Mouse (Mus musculus): ENCODE results near the gene Eea1.
A peak's percentile ranks its signal among the peaks of the same experiment; 100 is the strongest.
"Not testable (repeated sequence)": the region's sequence is repeated elsewhere in the genome, so short reads cannot be mapped to it uniquely, and the experiment has no call there.

Eea1 gene

DNA sequence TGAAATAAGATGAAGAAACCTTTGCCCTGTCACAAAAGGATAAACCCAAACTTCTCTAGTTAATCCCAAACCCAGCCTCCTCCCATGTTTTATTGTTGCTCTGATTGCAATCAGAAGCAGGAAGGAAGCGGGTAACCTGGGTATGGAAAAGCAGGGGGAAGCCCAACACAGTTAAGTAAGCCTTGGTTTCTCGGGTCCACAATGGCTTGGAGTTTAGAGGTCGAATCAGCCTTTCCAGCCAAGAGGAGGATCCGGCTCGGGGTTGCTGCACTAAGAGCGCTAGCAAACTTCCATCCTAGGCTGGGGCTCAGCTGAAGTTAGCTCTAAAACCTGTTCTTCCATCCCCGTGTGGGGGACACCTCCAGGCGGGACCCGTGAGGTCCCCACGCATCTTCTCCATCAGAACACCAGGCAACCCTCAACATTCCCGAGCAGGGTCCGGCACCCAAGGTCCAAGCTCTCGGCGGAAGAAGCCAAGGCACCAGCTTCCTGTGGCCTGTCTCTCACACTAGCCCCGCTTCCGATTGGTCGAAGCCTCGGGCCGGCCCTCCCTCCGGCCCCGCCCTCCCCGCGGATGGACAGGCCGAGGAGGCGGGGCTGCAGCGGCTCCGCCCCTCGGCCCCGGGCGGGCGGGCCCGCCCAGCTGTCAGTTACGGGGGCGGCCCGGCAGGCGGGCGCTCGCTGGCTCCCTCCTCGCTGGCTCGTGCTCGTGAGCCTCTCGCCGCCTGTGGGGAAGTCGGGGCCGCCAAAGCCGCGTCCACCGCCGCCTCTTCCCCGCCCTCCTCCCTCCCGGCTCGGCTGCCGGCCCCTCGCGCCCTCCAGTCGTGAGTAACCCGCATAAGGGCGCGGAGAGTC, at the start of gene Eea1:
Gene Eea1, plus strand, starts transcription at position 605 of the 855 bp plus-strand sequence.
- DNase-seq (ENCODE audit: low read depth, low spot score): peak; percentile 87

DNA sequence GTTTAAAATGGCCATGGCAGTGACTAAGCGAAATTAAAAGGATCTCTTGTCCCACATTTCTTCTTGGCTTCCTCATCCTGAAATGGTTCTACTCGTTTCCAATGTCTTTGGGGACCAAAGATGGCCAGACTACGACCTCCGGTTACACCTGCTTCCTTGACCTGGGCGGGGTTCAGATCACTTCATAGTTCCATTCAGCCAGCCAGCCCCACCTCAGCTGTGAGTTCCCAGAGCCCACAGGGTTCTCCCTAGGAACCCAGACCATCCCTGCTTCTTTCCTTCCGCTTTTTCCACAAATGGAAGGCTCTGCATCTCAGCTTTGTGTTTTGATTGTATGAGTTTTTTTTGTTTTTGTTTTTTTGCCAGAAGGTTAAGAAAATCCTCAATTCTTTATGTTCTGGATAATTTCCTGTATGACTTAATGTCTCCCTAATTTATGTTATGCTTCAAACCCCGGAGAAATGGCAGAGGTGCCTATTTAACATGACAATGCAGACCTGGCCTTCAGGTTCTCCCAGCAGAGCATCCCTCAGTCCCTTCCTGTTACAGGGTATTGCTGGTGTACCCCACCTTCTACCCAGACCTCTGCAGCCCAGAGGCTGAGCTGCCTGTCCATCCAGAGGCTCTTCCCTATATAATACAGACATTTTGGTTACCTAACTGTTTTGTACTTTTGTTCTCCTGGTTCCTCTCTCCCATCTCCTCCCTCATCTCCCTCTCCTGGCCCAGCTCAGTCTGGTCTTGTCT, 49.1 kb upstream of the Eea1 start:
- DNase-seq (ENCODE audit: low read depth, low spot score): no peak

DNA sequence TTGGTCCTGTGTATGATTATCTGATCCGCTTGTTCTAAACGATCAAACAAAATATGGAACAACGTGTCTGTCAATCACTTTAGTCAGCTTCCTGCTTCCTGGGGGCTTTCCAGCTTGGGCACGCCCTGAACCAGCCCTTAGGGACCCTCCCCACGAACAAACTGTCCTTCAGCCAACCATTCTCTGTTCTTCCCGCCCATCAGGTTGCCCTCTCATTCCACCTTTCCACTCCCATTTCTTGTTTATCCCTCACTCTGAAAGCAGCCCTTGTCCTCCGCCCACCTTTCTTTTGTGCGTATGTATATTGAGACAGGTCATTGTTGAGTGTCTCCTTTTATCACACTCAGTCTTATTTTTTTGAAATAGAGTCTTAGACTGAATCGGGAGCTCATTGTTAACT, 48.3 kb upstream of the Eea1 start:
- DNase-seq (ENCODE audit: low read depth, low spot score): no peak

DNA sequence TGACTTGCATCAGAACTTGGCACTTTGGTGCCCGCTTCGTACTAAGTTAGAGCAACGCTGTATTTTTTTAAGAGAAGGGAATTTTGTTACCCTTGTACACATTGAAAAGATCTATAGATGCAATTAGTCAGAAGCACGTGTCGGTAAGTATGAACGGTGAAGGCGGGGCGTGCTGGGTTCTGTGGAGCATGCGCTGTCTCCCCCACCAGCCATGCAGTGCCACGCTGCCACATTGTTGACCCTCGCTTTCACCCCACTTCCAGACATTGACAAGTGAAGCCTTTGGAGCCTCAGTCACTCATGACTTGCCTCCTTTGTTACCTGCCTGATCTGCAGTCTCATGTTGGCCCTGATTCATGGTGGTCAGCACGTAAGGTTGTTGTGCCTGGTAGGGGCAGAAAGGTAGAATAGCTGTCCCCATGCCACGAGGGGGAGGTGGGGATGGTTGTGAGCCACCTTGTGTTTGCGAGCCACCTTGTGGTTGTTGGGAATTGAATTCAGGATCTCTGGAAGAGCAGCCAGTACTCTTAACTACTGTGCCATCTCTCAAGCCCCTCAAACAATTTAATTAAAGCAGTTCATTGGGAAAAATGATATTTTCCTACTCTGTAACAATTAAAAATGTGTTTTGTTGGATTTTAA, 47.0 kb upstream of the Eea1 start:
- no peak for DNase-seq (ENCODE audit: low read depth, low spot score)

DNA sequence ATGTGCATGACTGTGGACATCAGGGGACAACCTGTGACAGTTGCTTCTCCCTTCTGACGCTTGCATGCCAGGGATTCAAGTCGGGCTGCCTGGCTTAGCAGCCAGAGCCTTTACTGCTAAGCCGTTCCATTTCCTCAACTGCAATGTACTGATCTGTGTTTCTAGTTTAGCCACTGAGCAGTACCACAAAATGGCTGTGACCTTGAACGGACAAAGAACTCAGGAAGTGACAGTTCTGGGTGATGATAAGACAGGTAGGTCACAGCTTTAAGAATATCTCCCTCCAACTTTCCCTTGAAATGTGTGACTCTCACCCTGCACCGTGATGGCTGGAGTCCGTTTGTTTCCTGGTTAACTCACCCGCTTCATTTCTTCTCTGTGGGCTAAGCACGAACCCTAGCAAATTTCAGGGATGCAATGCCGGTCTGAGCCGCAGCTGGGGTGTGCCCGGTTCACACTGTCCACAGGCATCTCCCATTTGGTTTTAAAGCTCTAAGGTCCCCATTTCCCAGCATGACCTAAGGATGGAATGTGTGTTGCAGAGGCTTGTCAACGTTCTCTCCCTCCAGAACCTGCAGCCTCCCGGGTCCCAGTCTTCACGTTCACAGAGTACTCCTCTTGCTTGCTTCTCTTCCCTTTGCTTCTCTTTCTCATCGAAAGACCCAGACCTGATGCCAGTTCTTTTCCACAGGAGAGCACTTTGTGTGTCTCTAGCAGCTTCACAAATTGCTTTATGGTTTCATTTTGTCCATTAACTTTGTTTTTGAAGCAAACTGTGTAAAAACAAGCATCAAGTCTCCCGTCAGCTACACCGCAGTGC, 46.2 kb upstream of the Eea1 start:
- no peak for DNase-seq (ENCODE audit: low read depth, low spot score)

DNA sequence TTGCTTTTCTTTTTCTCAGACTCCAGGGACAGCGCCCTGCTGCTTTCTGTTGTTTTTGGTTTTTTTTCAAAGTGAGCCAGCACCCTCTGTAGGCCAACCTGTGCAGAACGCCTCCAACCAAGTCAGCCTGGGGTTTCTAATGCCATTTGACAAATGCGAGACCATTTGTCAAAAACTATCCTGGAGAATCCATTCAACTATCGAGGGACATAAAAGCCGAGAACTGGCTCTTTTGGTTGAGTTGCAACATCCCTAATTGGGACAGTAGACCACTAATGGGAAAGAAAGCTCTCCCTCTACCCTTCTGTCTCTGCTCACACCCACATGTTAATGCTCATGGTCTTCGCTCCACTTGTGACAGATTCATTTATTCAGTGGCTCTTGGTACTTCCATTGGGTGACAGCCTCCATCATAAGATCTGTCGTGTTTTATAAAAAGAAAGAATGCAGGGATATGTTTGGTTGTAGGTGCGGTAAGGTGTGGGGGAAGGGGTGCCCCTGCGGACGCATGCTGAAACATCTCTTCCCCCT, 45.5 kb upstream of the Eea1 start:
- peak; percentile 51 for DNase-seq (ENCODE audit: low read depth, low spot score)

DNA sequence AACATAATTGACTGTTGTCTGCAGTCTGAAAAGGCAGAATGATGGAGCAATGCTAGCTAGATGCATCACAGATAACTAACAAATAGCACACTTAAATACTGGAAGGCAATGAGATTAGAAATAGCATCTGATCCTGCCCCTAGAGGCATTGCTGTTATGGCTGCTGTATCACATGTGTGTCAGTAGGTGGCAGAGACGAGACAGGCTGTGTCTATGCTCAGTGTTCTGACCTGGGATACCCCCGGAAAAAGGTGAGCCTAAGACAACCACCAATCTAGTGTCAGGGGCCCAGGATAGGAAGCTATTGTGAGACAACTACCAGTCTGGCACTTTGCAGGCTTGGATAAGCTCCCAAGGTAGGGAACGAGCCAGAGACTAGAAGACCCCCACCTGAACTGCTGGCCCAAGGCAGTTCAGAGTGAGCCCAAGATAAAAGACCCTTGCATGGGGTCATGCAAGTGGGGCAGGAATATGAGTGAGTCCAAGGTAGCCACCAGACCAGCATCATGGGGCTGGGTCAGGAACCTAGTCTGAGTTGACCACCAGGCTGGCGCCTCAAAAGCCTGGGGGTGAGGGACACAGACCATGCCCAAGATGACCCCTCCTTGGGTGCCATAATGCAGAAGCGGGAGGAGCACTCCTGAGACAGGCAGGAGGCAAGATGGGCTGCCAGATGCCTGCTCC, 41.8 kb upstream of the Eea1 start:
- DNase-seq (ENCODE audit: low read depth, low spot score): peak; percentile 29

DNA sequence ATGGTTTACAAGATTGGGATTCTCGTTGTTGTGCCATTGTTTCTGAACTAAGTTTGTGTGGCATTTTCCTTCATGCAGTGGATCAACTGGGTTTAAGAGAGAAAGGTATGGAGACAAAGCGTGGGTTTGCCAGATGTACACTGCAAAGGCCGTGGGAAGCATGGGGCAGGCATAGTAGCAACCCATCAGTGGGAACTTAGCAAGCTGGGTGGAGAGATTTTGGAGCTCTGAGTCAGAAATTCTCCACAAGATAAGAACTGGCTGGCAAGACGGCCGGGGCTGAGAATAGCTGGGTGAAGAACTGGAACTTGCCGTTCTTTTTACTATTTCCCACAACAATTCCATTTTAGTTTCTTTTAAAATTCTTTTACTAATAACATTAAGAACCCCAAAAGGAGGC, 35.8 kb upstream of the Eea1 start:
- no peak for DNase-seq (ENCODE audit: low read depth, low spot score)

DNA sequence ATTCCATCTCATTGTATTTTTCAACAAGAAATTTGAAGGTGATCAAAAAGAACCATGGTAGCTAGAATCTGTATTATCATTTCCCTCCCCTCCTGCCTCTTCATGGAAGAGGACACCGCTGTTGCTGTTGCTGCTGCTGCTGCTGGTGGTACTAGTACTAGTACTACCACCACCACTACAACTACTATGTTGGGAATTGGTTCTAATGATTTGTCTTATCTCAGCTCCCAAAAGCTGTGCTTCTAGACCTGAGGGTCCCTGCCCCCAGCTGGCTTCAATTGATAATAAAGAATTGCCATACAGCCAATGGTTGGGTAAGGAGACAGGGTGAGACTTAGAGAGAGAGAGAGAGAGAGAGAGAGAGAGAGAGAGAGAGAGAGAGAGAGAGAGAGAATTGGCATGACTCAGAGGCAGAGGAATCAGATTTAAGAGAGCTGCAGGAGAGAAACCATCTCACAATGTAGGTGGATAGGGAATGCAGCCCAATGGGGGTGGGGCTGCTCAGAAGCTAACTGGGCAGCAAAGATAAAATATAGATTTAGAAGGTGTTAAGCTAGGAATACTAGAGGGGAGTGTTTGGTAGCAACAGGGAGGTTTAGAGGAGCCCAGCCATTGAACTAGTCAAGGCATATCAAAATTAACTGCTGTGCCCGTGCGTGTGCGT, 31.1 kb upstream of the Eea1 start:
- DNase-seq (ENCODE audit: low read depth, low spot score): no peak

DNA sequence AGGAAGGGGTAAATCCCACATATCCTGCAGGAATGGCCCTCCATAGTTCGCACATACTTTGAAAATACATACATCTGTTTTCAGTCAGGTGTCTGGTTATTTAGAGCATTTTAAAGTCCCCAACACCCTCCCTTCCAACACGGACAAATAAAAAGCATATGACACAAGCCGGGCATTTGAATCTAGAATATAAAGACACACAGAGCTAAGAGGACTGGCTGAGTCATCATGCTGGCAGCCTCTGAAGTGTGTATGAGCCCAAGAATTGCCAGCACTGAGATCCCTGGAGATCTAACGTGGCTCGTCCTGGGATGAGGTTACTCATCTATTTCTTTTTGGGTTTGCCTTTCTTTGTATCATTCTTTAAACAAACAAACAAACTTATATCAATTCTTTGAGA, 29.4 kb upstream of the Eea1 start:
- DNase-seq (ENCODE audit: low read depth, low spot score): no peak

DNA sequence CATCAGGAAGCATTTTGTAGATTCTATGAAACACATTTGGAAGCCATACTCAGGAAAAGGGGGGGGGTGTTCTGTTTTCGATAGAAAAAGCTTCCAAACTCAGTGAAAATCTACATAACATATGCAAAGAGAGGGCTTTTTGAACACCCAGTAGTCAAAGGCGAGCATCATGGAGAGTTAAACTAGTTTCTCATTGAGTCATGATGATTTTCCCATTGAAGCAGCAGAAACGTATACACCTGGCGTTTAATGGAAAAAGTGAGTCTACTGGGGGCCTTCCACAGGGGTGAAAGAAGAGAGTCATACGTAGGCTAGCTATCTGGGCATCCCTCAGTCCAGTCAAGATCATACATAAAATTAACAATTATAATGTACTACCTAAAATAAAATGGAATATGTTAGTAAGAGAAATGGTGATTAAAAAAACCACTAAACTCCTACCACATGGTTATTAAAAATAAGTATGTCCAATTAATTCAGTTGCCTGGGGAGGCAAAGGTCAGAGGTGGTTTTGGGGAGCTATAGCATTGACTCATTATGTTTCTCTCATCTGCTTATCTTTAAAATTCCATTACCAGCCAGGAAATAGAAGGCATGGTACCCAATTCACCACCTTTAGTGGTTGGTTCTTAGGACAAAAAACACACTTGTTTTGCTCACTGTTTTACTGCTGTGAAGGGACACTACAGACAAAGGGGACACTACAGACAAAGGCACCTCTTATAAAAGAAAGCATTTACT, 25.8 kb upstream of the Eea1 start:
- no peak for DNase-seq (ENCODE audit: low read depth, low spot score)

DNA sequence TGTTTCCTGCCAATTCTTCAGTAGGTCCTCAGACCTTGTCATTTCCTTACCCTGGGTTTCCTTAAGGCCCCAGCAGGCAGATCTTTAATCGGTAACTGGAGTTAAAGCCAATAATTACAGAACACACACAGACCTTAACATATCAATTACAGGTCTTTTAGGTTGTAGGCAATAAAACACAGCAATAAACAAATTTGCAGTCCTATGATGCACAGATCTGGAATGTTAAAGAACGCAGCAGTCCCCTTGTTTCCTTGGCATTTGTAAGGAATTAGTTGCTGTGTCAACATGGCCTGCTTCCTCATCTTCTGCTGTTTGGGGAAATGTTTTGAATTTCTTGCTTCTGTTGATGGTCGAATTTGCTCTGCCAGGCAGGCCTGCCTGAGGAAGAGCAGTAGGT, 21.7 kb upstream of the Eea1 start:
- DNase-seq (ENCODE audit: low read depth, low spot score): no peak

DNA sequence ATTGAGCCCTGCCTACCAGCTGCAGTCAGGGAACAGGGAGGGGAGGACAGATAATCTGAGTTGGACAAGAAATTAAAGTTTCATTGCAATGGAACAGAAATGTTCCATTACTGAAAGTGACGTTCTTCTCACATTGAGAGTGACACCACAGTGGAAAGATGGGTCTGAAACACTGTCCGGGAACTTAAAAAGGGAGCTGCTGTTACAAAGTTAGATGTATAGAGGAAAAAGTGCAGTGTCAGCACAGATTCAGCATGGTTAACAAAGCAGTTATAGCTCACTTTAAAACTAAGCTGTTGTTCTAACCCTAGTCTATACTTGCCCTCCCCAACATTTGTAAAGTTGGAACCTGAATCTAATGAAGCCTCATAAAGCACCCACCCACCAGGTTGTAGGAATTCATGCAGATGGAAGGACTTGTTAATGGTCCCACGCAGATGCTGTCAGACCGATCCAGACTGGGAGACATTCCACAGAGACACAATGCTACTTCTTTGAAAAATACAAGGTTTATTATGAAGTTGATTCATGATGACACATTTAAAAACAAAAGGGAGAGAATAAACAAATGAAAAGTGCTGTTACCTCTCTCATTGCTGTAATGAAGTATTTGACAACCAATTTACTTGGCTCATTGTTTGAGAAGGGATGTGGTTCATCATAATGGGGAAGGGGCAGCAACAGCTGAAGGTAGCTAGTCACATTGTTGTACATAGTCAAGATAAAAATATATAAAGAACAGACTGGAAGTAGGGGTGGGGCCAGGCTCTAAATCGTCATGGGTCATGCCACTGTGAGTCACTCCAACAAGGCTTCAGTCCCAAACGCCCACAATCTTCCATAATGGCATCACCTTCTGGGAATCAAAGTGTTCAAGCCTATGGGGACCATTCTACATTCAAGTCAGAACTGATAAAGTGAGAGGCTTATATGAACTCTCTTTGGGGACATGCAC, 16.9 kb upstream of the Eea1 start:
- no peak for DNase-seq (ENCODE audit: low read depth, low spot score)

DNA sequence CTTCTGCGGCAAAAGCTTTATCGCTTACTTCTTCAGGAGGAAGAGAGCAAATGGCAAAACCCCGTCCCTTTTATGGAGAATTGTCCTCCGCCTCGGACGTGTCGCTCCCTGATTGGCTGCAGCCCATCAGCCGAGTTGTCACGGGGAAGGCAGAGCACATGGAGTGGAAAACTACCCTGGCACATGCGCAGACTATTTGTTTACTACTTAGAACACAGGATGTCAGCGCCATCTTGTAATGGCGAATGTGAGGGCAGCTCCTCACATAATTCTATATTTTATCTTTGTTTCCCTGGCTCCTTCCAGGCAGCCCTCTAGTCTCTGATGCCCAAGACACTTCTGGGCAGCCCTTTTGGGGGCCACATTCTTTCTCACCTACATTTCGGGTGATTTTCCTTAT, 6.8 kb upstream of the Eea1 start:
- DNase-seq (ENCODE audit: low read depth, low spot score): not testable (repeated sequence)

DNA sequence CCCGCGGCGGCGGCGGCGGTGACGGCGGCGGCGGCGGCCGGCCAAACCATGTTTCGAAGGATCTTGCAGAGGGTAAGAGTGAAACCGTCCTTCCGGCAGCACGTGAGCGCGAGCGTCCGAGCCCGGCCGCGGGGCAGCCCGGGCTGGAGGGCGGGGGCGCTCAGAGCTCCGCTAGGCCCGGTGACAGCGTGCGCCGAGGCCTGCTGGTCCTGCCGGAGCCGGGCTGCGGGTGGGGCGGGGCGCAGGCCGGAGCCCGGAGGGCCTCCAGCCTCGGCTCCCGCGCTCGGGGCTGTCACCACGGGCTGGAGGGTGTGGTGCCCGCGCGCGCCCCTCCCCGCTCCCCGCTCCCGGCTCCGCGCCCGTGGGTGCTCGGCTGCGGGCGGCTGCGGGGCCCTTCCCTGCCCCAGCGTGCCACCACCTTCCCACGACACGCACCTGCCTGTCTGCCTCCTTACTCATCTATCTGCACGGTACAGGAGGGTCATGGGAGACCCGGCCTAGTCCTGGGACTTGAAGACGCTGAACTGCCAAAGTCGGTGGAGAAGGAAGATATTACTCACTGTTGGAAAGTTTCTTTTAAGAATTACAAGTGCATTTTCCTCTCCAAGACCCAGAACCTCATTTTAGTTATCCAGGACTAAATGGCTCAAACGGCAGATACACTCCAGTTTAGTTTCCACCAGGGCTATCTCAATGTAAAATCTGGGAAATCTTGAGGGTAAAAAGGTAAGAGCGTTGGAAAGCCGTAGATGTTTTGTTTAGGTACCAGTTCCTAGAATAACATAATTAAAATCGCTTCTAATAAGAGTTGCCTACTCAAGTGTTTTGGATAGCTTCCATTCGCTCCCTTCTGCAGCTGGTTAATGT, 684 bp downstream of the Eea1 start:
- DNase-seq (ENCODE audit: low read depth, low spot score): no peak

DNA sequence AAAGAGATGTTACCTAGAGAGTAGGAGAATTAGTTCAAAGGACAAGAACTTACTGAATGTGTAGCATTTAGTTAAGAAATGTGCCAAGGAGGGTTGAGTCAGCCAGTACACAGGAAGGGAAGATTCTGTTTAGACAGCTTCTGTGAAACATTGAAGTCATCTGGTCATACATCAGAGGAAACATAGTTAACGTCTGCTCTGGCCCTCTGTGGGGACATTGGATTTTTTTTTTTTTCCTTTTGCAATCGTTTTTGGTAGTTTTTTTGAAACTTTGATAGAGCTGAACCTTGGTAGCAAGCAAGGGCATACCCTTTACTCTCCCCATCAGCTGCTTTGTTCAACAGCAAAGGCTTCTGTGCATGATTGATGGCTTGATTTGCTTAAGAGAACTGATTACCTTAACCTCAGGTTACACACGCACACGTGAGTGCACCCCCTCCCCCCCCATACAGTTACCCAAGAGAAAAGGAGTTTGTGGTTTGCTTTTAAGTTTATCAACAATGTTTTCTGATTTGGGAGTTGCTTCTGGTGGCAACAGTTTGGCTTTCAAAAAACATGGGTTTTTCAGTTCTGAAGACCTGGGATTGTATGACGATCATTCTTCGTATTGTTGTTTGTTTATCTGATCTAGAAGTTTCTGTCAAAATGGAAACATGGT, 1.4 kb downstream of the Eea1 start:
- no peak for DNase-seq (ENCODE audit: low read depth, low spot score)

DNA sequence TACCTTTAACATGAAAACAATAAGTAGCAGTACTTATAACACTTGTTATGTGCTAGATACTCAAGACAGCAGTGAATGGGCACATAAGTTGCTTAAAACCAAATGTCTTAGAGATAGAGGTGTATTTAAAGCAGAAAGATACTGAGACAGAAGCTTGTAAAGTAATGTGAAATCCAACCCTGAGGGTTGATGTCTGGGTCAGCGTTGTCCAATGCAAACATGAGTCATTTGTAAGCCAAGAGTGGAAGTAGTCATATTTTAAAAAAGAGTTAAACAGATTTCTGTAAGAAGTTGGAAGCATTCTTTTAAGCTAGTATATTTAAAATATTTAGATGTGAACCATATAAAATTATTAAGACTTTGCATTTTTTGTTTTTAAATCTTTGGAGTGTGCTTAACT, 4.6 kb downstream of the Eea1 start:
- DNase-seq (ENCODE audit: low read depth, low spot score): no peak

Measured in retina, postnatal 7 days (tissue).